Comparison of ENCODE assay signal across 8 mouse cellular contexts in the genomic region with DNA sequence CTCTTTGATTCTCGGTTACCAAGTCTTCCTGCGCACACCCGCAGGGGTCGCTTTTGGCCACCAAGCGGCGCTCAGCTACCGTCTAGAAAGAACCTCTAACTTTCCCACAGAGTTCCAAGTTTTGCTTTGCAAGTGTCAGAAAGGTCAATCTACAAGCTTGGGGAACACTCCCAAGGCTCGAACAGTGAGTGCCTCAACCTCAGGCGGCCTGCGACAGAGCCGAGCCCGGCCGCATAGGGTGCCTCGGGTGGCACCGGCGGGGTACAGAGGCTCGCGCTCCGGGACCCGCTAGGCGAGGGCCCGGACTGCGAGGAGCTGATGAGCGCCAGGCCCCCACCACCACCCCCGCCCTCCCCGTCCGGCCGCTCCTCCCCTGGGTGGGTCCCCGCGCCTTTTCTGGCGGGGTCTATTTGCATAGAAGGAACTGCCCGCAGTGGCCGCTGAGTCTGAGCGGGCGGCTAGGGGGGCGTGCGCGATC. TPM values are rescaled to one million over a fixed set of nuclear protein-coding genes. Genes with fewer than 3 reads are reported as not detected.
DNase-seq lines count a peak whose midpoint lies in the region; ATAC-seq lines count a peak whose summit lies in the region.

Col23a1 (plus strand) TSS at position 357 of the 478 bp plus-strand sequence.

- intact Hi-C loops in gastrocnemius, postnatal 14 days (cut with DNase I; ENCODE audit: low total_unique reads): loop anchor here (2.0 kb wide), 2 partner anchors 239 to 245 kb away; no protein-coding TSS in a partner anchor
- intact Hi-C loops in left cerebral cortex, postnatal 10 days (cut with DNase I): loop anchor here (1.0 to 10.0 kb wide), 5 partner anchors 158 to 395 kb away; partner anchors contain the start of genes 0610009B22Rik and Phykpl

- ATAC-seq in megakaryocyte, adult 5-6 weeks (ENCODE audit: poor library complexity, severe bottlenecking): peak; percentile 67

- DNase-seq in adrenal gland, postnatal 10 days: peak; percentile 90
- peak; percentile 86 for DNase-seq in embryo, embryonic 10 days (ENCODE audit: low spot score)
- DNase-seq in gastrocnemius, postnatal 14 days: peak; percentile 81
- peak; percentile 88 for DNase-seq in hindlimb bud, embryonic 11.5 days (ENCODE audit: extremely low spot score, low read depth, low spot score)
- DNase-seq in left cerebral cortex, postnatal 10 days (ENCODE audit: extremely low spot score in 1 of 2, low spot score in 2 of 2): peak; percentile 61 to 78
- DNase-seq in right cerebral cortex, postnatal 14 days: peak; percentile 71
- peak; percentile 91 for DNase-seq in yolk sac, embryonic 10.5 days (ENCODE audit: low spot score)

RNA-seq across cellular contexts. Expression of gene Col23a1, which starts in this region (rescaled TPM):
- total RNA-seq in adrenal gland, postnatal 10 days (2021): 10 to 100 TPM in 1 of 2 experiments, 1 to 10 TPM in 1; 8.6 to 11.0 TPM
- total RNA-seq in gastrocnemius, postnatal 14 days (2021): 1 to 10 TPM; 4.7 to 5.9 TPM
- 10 to 100 TPM; 12.1 to 12.4 TPM for total RNA-seq in left cerebral cortex, postnatal 10 days (2021)
- 0.60 and 3.1 TPM in 2 replicates for total RNA-seq in megakaryocyte, adult 5-6 weeks (2015)
- total RNA-seq in megakaryocyte, adult 5-6 weeks (2017): 0.04 and 1.2 TPM in 2 replicates

Comparison
In these comparisons a context has a peak if more than half of its experiments do, and no peak if none do; other contexts are left out.
1. Peak in every context shown above with its lines: DNase-seq and ATAC-seq.